Mouse (Mus musculus): ENCODE results near the gene Rusc2. TPM values are rescaled to one million over a fixed set of nuclear protein-coding genes. Genes with fewer than 3 reads are reported as not detected.

The Rusc2 gene
- polyA plus RNA-seq, 1 experiment from 2014 or later = 8.0 TPM

DNA sequence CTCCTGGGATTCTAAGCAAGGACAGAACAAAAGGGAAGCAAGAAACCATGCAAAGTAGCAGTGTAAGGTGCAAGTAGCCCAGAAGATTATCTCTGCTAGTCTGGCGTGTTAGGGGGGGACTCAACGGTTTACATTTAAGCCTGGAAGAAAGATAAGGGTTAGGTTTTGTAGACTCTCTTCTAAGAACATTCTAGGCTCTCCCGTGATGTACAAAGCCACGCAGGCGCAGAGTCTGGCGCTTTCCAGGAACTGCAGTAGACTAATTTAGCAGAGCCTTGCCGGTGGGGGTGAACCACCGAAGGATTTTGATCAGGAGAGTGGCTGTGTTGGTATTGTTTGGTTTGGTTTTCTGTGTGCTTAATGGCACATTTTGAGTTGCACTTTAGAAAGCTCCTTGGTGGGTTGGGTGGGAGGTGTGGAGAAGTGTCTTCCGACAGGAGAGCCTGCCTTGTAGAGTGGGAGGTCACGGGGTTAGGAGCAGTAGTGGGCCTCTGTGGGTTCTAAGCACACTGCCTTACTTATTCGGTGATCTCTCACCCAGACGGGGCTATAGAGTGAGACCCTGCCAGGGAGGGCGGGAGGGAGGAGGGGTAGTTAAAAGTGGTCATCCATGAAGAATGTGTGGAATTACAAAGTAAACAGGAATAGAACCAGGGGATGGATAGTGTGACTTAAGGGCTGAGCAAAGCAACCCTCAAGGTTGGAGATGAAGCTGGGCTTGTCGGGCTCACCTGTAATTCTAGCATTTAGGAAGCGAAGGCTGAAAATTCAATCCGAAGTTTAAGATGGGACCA, 35.7 kb downstream of the Rusc2 start:
- no peak overlapping the region for H3K9ac ChIP-seq (replicated peaks)
- H3K9me3 ChIP-seq = no peaks in the 10 kb centered on the region
- 87% methylated on average over 16 of the region's 16 CpGs for WGBS
- H3K27me3 ChIP-seq = peaks cover 14% of the 10 kb centered on the region
- H3K27ac ChIP-seq = no peak overlapping the region
- H3K4me2 ChIP-seq = no peak overlapping the region
- H3K36me3 ChIP-seq = peaks cover 57% of the 10 kb centered on the region
- peaks cover 6% of the 10 kb centered on the region; the same call in 1 of the 2 replicates for H3K4me1 ChIP-seq (replicated peaks)
- H3K4me3 ChIP-seq (replicated peaks) = no peak overlapping the region
- ATAC-seq (ENCODE audit: insufficient number of reproducible peaks, insufficient read depth, low FRiP score, low TSS enrichment, low read depth) = no peak

DNA sequence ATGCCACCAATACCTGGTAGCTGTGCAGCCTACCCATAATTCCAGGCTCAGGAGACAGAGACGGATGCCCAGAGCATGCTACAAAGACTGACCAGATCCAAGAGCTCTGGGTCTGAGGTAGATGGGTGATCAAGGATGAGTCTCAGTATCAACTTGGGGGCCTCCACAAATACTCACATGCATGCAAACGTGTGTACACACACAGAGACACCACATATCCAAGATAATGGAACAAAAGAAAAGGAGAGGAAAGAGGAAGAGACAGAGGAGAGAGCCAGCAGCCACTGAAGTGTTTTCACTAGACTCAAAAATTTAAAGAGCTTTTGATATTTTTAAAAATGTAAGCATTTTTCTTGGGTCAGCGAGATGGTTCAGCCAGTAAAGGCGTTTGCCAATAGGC, 36.7 kb downstream of the Rusc2 start:
- 78% methylated on average over 4 of the region's 4 CpGs for WGBS
- Histone ChIP-seq H3K27ac (no peak overlapping the region), H3K9me3 (no peaks in the 10 kb centered on the region), H3K9ac (replicated peaks) (no peak overlapping the region), H3K27me3 (peaks cover 18% of the 10 kb centered on the region), H3K4me3 (replicated peaks) (no peak overlapping the region), H3K4me1 (replicated peaks) (peaks cover 6% of the 10 kb centered on the region; the same call in 1 of the 2 replicates), H3K4me2 (no peak overlapping the region), H3K36me3 (peaks cover 66% of the 10 kb centered on the region)
- ATAC-seq (ENCODE audit: insufficient number of reproducible peaks, insufficient read depth, low FRiP score, low TSS enrichment, low read depth) = no peak

DNA sequence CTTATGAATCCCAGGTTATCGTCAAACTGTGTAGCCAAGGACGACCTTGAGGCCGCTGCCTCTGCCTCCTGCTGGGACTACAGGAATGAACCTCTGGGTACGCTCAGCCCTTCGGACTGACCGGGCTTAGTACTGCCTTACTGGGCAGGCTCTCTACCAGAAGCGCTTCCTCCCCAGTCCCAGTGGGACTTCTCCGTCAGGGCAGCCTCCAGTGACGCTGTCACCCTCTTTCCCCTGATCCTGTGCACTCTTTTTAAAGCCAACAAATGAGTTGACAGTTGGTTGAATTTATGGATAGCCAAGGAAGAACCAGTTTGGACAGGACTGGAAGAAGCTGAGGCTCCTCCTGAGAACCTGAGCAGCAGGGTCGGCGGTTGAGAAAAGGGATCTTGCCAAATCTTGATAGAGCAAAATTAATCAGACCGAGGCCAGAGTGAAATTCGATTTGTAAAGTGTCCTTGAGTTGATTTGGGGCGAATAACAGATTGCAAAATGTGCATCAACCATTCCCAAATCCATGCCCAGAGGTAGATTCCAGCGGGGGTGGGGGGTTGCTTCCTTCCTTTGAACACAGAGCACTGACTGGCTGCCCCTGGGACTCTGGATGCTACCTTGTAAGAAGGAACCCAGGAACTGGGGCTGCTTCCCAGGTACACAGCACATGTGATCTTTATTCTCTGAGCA, 37.3 kb downstream of the Rusc2 start:
- Histone ChIP-seq H3K4me2 (no peak overlapping the region), H3K36me3 (peaks cover 67% of the 10 kb centered on the region), H3K4me3 (replicated peaks) (no peak overlapping the region), H3K27ac (no peak overlapping the region), H3K4me1 (replicated peaks) (peaks cover 6% of the 10 kb centered on the region; the same call in 1 of the 2 replicates), H3K27me3 (peaks cover 25% of the 10 kb centered on the region), H3K9ac (replicated peaks) (no peak overlapping the region), H3K9me3 (no peaks in the 10 kb centered on the region)
- 62% methylated on average over 15 of the region's 15 CpGs for WGBS
- no peak for ATAC-seq (ENCODE audit: insufficient number of reproducible peaks, insufficient read depth, low FRiP score, low TSS enrichment, low read depth)

DNA sequence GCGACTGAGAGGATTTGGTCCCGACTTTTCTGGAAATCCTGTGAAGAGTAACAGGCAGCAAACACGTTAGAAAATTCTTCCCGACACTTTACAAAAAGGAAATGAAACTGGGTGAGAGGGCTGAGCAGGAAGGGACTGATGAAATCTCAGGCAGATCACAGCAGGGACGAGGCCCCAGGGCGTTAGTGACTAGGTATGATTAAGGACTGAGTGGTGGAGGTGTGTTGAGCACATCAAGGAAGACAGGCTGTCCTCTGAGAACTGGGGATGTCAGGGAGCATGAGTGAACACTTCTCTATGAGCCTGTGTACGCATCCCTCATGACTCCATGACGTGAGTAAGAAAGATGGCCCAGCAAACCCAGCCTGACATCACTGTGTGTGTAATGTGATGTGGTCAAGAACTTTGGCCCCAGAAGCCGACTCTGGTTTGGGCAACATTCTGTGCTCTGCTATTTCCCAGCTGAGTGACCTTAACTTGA, 38.1 kb downstream of the Rusc2 start:
- Histone ChIP-seq H3K9me3 (no peaks in the 10 kb centered on the region), H3K36me3 (peaks cover 67% of the 10 kb centered on the region), H3K27me3 (peaks cover 32% of the 10 kb centered on the region), H3K4me3 (replicated peaks) (no peak overlapping the region), H3K9ac (replicated peaks) (no peak overlapping the region), H3K4me2 (no peak overlapping the region), H3K4me1 (replicated peaks) (peaks cover 6% of the 10 kb centered on the region; the same call in 1 of the 2 replicates), H3K27ac (no peak overlapping the region)
- 69% methylated on average over 9 of the region's 9 CpGs for whole genome bisulfite sequencing
- no peak for ATAC-seq (ENCODE audit: insufficient number of reproducible peaks, insufficient read depth, low FRiP score, low TSS enrichment, low read depth)

DNA sequence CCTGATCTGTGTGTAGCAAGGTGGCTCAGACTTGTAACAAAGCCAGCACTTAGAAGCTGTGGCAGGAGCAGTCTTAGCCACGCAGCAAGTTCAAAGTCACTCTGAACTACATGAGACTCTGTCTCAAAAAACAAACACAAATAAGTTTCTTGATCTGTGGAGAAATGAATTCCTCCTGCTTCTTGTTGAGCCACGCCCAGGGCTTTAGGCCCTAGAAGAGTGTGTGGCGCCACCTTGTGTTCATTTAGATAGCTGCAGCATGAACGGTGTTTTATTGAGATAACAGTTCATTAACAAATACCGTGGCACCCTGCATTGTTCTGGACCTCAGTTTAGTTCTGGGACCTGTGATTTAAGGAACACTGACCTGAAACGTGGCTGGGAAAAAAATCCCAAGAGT, 38.5 kb downstream of the Rusc2 start:
- H3K27ac ChIP-seq = no peak overlapping the region
- peaks cover 37% of the 10 kb centered on the region for H3K27me3 ChIP-seq
- no peak overlapping the region for H3K4me3 ChIP-seq (replicated peaks)
- no peaks in the 10 kb centered on the region for H3K9me3 ChIP-seq
- peaks cover 67% of the 10 kb centered on the region for H3K36me3 ChIP-seq
- H3K4me1 ChIP-seq (replicated peaks) = peaks cover 10% of the 10 kb centered on the region
- no peak for ATAC-seq (ENCODE audit: insufficient number of reproducible peaks, insufficient read depth, low FRiP score, low TSS enrichment, low read depth)
- 4% methylated on average over 6 of the region's 6 CpGs for WGBS
- H3K9ac ChIP-seq (replicated peaks) = no peak overlapping the region
- H3K4me2 ChIP-seq = no peak overlapping the region

DNA sequence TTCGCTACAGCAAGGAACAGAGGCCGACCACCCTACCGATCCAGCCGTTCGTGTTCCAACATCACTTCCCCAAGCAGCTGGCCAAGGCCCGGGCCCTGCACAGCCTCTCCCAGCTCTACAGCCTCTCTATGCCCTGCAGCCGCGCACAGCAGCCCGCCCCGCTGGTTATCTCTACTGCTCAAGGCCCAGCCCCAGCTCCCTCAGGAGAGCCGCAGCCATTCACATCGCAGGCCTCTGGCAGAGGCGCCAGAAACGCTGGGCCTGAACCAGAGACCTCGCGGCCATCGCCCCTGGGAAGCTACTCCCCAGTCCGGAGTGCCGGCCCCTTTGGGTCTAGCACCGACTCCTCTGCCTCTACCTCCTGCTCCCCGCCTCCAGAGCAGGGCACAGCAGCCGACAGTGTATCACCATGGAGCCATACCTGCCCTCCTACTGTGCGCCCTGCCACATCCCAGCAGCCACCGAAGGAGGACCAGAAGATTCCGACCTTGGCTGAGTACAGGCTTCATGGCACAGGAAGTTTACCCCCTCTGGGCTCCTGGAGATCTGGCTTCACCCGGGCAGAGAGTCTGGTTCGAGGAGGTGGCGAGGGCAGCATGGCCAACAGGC, 40.0 kb downstream of the Rusc2 start:
- peaks cover 25% of the 10 kb centered on the region for H3K4me1 ChIP-seq (replicated peaks)
- no peak for ATAC-seq (ENCODE audit: insufficient number of reproducible peaks, insufficient read depth, low FRiP score, low TSS enrichment, low read depth)
- no peak overlapping the region for H3K4me2 ChIP-seq
- no peak overlapping the region for H3K9ac ChIP-seq (replicated peaks)
- peaks cover 66% of the 10 kb centered on the region for H3K36me3 ChIP-seq
- 71% methylated on average over 28 of the region's 28 CpGs for WGBS
- no peak overlapping the region for H3K4me3 ChIP-seq (replicated peaks)
- no peaks in the 10 kb centered on the region for H3K9me3 ChIP-seq
- H3K27ac ChIP-seq = no peak overlapping the region
- peaks cover 51% of the 10 kb centered on the region for H3K27me3 ChIP-seq

DNA sequence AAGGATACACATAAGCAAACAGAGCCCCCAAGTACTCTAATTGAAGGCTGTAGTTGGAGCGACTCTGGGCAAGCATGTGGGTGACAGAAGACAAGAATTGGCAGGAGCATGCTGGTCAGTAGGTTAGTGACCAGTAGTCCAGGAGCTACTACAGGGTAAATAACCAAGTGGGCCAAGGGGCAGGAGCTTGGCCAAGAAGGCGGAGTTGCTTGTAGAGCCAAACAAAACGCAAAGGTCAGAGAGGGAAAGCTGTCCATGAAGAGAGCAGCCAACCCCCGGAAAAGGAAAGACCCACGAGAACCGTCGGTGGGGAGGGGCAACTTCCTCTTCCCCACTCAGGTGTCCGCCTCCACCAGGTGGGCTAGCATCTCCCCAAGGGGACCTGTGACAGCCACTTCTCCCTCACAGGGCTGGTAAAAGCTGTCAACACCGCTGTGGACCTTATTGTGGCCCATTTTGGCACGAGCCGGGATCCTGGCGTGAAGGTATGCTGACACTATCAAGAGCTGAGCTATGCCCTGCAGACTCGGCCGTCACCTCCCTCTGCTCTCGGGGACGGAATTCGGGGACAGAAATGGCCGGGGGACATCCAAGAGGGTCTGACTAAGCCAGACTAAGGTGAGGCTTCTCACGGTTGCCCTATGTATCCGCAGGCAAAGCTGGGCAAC, 41.6 kb downstream of the Rusc2 start:
- Histone ChIP-seq H3K9ac (replicated peaks) (no peak overlapping the region), H3K4me3 (replicated peaks) (no peak overlapping the region), H3K36me3 (peaks cover 52% of the 10 kb centered on the region), H3K4me2 (no peak overlapping the region), H3K27me3 (peaks cover 68% of the 10 kb centered on the region), H3K4me1 (replicated peaks) (peaks cover 39% of the 10 kb centered on the region), H3K27ac (no peak overlapping the region), H3K9me3 (no peaks in the 10 kb centered on the region)
- 89% methylated on average over 20 of the region's 20 CpGs for WGBS
- ATAC-seq (ENCODE audit: insufficient number of reproducible peaks, insufficient read depth, low FRiP score, low TSS enrichment, low read depth) = no peak

DNA sequence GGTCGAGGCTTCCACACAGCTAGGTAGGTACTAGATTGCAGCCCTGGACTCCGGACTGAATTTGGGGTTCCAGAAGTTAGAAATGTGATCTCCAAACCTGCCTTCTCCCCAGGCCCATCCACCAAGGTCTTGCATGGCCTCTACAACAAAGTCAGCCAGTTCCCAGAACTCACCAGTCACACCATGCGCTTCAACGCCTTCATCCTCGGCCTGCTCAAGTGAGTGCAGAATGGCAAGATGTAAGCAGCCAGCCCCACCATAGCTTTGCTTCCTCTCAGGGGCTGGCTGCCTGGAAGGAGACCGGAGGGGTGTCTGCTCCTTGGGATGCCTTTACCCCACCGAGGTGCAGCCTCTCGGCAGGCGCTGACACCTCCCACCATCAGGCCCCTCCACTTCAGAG, 42.3 kb downstream of the Rusc2 start:
- no peak overlapping the region for H3K9ac ChIP-seq (replicated peaks)
- H3K4me1 ChIP-seq (replicated peaks) = peaks cover 46% of the 10 kb centered on the region
- no peak overlapping the region for H3K4me3 ChIP-seq (replicated peaks)
- H3K27me3 ChIP-seq = peaks cover 75% of the 10 kb centered on the region
- peaks cover 52% of the 10 kb centered on the region for H3K36me3 ChIP-seq
- no peak overlapping the region for H3K4me2 ChIP-seq
- no peak overlapping the region for H3K27ac ChIP-seq
- ATAC-seq (ENCODE audit: insufficient number of reproducible peaks, insufficient read depth, low FRiP score, low TSS enrichment, low read depth) = no peak
- H3K9me3 ChIP-seq = no peaks in the 10 kb centered on the region
- WGBS = 70% methylated on average over 9 of the region's 9 CpGs

DNA sequence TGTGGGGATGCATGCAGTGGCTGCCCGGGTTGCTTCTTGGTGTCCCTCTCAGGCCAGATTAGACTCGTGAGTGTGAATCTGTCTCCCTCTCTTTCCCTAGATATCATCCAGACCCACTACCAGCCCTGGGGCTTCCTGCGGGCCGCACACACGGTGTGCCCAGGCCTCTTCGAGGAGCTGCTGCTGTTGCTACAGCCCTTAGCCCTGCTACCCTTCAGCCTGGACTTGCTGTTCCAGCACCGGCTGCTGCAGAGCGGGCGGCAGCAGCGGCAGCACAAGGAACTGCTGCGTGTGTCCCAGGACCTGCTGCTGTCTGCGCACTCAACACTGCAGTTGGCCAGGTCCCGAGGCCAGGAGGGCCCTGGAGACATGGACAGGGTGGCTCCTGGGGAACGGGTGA, 43.4 kb downstream of the Rusc2 start:
- ATAC-seq (ENCODE audit: insufficient number of reproducible peaks, insufficient read depth, low FRiP score, low TSS enrichment, low read depth) = 0 out of 2 replicates have a peak, but pooled peaks have one; percentile 29
- H3K27me3 ChIP-seq = peaks cover 84% of the 10 kb centered on the region
- H3K4me1 ChIP-seq (replicated peaks) = peaks cover 40% of the 10 kb centered on the region
- peak overlapping the region; percentile 32 for H3K9ac ChIP-seq (replicated peaks)
- peak overlapping the region; percentile 44 for H3K4me2 ChIP-seq
- peaks cover 52% of the 10 kb centered on the region for H3K36me3 ChIP-seq
- H3K27ac ChIP-seq = no peak overlapping the region
- no peaks in the 10 kb centered on the region for H3K9me3 ChIP-seq
- 16% methylated on average over 14 of the region's 14 CpGs for WGBS
- peak overlapping the region; percentile 21 for H3K4me3 ChIP-seq (replicated peaks)

DNA sequence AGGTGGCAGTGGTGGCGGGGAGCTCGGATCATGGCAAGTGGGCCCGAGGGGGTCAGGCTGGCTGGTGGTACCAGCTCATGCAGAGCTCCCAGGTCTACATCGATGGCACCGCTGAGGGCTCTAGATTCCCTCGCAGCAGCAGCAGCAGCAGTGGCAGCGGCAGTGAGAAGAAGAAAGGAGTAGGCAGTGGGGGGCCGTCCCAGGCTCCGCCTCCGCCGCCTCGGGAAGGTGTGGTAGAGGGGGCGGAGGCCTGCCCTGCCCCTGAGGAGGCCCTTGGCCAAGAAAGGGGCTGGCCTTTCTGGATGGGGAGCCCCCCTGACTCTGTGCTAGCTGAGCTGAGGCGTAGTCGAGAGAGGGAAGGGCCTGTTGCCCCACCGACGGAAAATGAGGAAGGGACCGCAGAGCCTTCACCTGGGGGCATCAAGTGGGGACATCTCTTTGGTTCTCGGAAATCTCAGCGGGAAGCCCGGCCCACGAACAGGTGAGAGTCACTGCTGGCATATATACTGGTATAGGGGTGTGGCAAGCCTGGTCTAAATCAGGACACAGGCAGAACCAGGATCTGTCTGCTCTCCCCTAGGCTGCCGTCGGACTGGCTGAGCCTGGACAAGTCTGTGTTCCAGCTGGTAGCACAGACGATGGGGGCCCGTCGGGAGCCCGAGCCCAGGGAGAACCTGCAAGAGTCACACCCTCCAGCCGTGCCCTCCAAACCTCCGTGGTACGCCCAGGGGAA, 44.0 kb downstream of the Rusc2 start:
- WGBS = 17% methylated on average over 31 of the region's 31 CpGs
- peaks cover 40% of the 10 kb centered on the region for H3K4me1 ChIP-seq (replicated peaks)
- H3K27ac ChIP-seq = no peak overlapping the region
- H3K36me3 ChIP-seq = peaks cover 52% of the 10 kb centered on the region
- H3K27me3 ChIP-seq = peaks cover 91% of the 10 kb centered on the region
- peak overlapping the region; percentile 21 for H3K4me3 ChIP-seq (replicated peaks)
- peak overlapping the region; percentile 44 for H3K4me2 ChIP-seq
- no peak; the same call in 1 of the 2 replicates for ATAC-seq (ENCODE audit: insufficient number of reproducible peaks, insufficient read depth, low FRiP score, low TSS enrichment, low read depth)
- H3K9me3 ChIP-seq = no peaks in the 10 kb centered on the region
- peak overlapping the region; percentile 32; the same call in 1 of the 2 replicates for H3K9ac ChIP-seq (replicated peaks)
